Mouse (Mus musculus): ENCODE results near the gene Brca1.

DNA sequence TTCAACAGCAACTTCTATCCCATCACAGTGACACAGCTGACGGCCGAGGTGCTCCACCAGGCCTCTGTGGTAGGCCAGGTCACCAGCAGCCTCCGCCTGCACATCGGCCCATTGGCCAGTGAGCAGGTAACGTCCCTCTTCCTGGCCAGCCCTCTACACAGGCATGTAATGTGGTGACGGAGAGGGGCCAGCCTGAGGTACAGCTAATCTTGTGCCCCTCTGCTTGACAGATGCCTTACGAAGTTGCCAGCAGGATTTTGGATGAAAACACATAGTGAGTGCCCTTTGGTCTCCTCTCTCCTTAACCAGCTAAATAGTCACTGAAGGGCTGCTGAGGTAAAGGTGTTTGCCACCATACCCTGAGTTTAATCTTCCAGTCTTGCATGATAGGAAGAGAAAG is 37.1 kb upstream of the Brca1 start:
- TF ChIP-seq CTCF (IDR thresholded peaks at IDR 0.05; ENCODE audit: low read depth) (no peak), EP300 (IDR thresholded peaks at IDR 0.05; ENCODE audit: low read depth) (no peak)
